Mouse (Mus musculus): ENCODE measurements around the gene Ugt1a6a. TPM values are rescaled to one million over a fixed set of nuclear protein-coding genes. Genes with fewer than 3 reads are reported as not detected.

Gene Ugt1a6a
- polyA plus RNA-seq, 1 experiment from 2014 or later = 2.1 TPM

DNA sequence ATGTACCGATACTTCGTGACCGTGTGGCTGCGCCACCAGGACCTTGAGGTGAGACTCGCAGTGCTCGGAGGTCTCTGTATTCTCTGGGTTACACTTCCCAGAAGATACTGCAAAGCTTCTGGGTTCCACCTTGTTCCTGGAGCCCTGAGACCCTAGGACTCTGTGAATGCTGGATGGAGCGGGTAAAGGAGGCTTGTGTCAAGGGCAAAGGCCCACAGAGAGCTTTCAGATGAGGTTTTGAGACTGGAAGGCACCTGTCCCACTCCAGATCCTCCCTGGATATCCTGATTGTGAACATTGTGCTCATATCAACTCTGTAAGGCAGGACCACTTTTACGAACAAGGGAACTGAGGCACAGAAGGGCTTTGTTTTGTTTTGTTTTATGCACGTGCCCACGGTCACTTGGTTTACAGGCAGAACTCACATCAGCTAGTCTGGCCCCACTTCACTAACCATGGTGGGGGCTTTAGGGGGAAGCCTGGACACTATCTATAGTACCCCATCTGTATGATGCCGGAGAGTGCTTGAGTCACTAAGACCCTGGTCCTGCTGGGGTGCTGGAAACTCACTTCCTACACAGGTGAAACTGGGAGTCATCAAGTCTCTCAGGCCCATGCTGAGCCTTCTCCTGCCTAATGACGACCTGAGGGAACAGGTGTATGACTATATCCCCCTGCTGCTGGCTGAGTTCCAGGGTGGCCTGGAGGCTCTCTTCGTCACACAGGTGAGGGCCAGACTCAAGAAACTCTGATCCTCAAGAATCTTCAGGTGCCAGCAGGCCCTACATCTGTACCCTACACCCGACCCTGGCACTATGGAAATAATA, 99.0 kb downstream of the Ugt1a6a start:
- Histone ChIP-seq H3K36me3 (no peaks in the 10 kb centered on the region), H3K4me1 (no peaks in the 10 kb centered on the region), H3K27me3 (replicated peaks) (no peaks in the 10 kb centered on the region), H3K4me2 (no peak overlapping the region), H3K9me3 (replicated peaks) (peaks cover 90% of the 10 kb centered on the region), H3K9ac (no peak overlapping the region), H3K27ac (no peak overlapping the region), H3K4me3 (no peak overlapping the region)
- no peak for ATAC-seq
- 52% methylated on average over 14 of the region's 14 CpGs for WGBS (ENCODE audit: insufficient replicate concordance)

DNA sequence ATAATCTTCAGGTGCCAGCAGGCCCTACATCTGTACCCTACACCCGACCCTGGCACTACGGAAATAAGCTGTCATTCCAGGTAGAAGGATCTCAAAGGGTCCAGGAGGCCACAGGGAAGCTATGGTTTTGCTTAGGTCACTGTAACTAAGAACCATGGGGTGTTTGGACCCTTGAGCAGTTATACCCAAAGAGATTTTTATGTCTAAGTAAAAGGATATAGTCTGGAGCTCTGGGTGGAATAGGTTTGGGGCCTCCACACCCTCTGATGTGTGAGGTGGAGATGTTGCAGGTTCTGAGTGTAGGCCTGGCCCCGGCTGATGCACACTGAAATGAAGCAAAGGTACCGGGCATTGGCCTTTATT, 99.6 kb downstream of the Ugt1a6a start:
- no peaks in the 10 kb centered on the region for H3K27me3 ChIP-seq (replicated peaks)
- no peaks in the 10 kb centered on the region for H3K36me3 ChIP-seq
- no peaks in the 10 kb centered on the region for H3K4me1 ChIP-seq
- no peak for ATAC-seq
- H3K9ac ChIP-seq = no peak overlapping the region
- 47% methylated on average over 4 of the region's 4 CpGs for WGBS (ENCODE audit: insufficient replicate concordance)
- H3K4me2 ChIP-seq = no peak overlapping the region
- H3K9me3 ChIP-seq (replicated peaks) = peaks cover 93% of the 10 kb centered on the region
- H3K27ac ChIP-seq = no peak overlapping the region
- H3K4me3 ChIP-seq = no peak overlapping the region

DNA sequence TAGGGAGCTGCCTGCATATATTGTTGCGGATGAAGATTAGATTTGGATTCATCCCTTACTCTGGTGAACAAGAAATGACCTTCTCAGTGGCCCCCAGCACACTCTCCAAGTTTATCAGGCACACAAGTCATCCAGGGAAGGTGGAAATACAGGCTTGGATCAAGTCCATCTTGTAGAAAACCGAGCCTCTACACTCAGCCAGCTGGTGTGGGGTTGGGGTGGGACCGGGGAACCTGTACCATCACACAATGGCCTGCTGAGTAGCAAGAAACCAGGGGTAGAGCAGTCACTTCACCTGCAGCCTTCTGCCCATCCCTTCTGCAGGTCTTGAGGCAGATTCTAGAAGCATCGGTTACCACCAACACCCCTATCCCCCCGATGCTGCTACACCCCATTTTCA, 100.0 kb downstream of the Ugt1a6a start:
- WGBS (ENCODE audit: insufficient replicate concordance) = 31% methylated on average over 5 of the region's 5 CpGs
- Histone ChIP-seq H3K27ac (no peak overlapping the region), H3K4me2 (no peak overlapping the region), H3K27me3 (replicated peaks) (no peaks in the 10 kb centered on the region), H3K36me3 (no peaks in the 10 kb centered on the region), H3K4me1 (no peaks in the 10 kb centered on the region), H3K4me3 (no peak overlapping the region), H3K9me3 (replicated peaks) (peaks cover 93% of the 10 kb centered on the region), H3K9ac (no peak overlapping the region)
- ATAC-seq = no peak

DNA sequence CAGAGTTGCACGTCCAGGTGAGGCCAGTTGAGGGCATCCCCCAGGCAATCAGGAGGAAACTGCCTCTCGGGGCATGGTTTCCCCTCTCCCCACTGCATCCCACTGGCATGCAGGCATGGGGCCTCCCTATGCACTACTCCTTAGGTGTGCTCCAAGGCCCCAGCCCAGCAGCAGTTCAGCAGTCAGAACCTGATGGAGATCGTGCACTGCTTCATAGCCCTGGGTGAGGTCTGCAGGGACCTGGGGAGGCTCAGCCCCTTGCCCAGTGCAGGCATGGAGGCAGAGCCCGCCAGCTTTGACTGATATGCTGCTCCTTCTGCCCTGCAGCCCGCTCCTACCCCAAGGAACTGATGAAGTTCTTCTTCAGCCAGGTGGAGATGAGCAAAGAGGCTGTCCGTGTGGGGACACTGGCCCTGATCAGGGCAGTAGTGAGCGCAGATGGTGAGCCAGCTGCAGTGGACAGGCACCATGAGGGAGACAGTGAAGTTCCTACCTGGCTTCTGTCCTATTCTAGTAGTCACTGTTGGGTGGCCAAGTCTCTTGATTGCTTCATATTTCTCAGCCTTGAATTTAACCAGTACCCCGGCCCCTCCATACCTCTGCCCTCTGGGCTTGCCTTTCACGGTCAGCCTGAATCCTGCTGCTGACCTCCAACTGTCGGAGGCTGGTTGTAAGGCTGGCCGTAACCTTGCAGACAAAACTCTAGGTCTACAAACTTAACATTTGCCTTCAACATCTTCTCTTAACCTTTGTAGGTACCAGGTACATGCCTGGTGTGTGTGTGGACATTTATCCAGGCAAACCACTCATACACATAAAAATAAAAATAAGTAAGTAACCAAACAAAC, 100.7 kb downstream of the Ugt1a6a start:
- ATAC-seq = peak; percentile 13; the same call in 1 of the 2 replicates
- 47% methylated on average over 11 of the region's 11 CpGs for WGBS (ENCODE audit: insufficient replicate concordance)
- H3K9me3 ChIP-seq (replicated peaks) = peaks cover 93% of the 10 kb centered on the region

DNA sequence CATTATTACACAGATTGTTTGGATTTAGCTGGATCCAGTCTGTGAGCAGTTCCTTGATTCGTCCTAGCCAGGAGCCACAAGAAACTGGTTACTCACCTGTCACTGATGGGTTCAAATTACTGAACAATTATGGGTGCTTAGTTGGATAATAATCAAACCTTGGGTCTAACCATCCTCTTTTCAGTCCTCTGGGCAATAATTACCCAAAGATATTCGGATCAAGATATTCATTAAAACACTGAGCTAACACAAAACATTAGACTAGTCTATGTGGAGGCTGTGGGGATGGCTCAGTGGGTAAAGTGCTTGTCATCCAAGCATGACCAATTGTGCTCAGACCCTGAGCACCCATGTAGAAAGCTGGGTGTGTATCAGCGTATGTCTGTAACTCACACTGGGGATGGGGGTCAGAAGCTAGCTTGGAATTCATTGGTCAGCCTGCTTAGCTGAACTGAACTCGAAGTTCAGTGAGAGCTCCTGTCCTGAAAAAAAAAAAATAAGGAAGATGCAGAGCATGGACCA, 101.3 kb downstream of the Ugt1a6a start:
- no peak overlapping the region for H3K4me2 ChIP-seq
- peaks cover 93% of the 10 kb centered on the region for H3K9me3 ChIP-seq (replicated peaks)
- H3K27me3 ChIP-seq (replicated peaks) = no peaks in the 10 kb centered on the region
- no peaks in the 10 kb centered on the region for H3K4me1 ChIP-seq
- H3K9ac ChIP-seq = no peak overlapping the region
- 42% methylated on average over 4 of the region's 4 CpGs for WGBS (ENCODE audit: insufficient replicate concordance)
- H3K4me3 ChIP-seq = no peak overlapping the region
- no peak for ATAC-seq
- no peak overlapping the region for H3K27ac ChIP-seq
- no peaks in the 10 kb centered on the region for H3K36me3 ChIP-seq

More for the DNA sequence above, 100.7 kb downstream of the Ugt1a6a start:
- Histone ChIP-seq H3K36me3 (no peaks in the 10 kb centered on the region), H3K9ac (no peak overlapping the region), H3K27me3 (replicated peaks) (no peaks in the 10 kb centered on the region), H3K4me1 (no peaks in the 10 kb centered on the region), H3K4me2 (no peak overlapping the region), H3K27ac (no peak overlapping the region), H3K4me3 (no peak overlapping the region)

DNA sequence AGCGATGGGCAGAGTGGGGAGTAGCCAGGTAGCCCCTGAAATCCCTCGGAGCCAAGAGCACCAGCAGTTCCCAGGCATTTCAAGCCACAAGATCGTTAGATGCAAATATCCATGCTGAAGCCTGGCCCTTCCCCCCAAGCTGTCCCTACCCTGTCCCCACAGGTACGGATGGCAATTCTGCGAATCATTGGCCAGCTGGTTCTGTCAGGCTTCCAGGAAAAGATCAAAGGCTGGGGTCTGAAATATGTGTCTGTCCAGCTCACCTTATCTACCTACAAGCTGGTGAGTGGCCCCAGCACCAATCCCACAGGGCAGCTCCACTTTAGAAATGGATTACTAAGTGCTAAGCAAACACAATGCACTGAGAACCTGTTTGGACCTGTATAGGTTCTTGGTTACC, 102.7 kb downstream of the Ugt1a6a start:
- Histone ChIP-seq H3K27ac (no peak overlapping the region), H3K4me1 (no peaks in the 10 kb centered on the region), H3K27me3 (replicated peaks) (no peaks in the 10 kb centered on the region), H3K9ac (no peak overlapping the region), H3K4me3 (no peak overlapping the region), H3K36me3 (no peaks in the 10 kb centered on the region), H3K9me3 (replicated peaks) (peaks cover 88% of the 10 kb centered on the region), H3K4me2 (no peak overlapping the region)
- 63% methylated on average over 5 of the region's 5 CpGs for WGBS (ENCODE audit: insufficient replicate concordance)
- ATAC-seq = no peak

DNA sequence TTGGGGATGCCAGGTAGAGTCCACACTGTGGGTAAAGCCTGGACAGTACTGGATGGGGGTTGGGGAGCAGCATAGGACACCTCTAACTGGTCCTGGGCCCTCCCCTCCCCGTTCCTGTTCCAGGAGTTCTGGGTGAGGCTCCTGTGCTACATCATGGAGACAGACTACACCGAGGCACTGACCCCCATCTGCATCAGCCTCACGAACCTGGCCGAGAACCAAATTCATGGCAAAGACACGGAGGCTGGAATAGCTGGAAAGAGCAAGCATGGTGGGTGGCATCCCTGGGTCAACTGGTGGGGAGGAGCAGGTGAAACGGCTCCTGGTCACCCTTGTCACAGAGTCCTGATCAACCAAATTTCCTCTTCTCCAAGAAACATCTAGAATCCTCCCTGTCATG, 104.2 kb downstream of the Ugt1a6a start:
- no peaks in the 10 kb centered on the region for H3K4me1 ChIP-seq
- WGBS (ENCODE audit: insufficient replicate concordance) = 61% methylated on average over 6 of the region's 6 CpGs
- H3K9me3 ChIP-seq (replicated peaks) = peaks cover 88% of the 10 kb centered on the region
- H3K4me2 ChIP-seq = no peak overlapping the region
- H3K27me3 ChIP-seq (replicated peaks) = no peaks in the 10 kb centered on the region
- H3K27ac ChIP-seq = no peak overlapping the region
- no peak overlapping the region for H3K4me3 ChIP-seq
- no peaks in the 10 kb centered on the region for H3K36me3 ChIP-seq
- H3K9ac ChIP-seq = no peak overlapping the region
- no peak for ATAC-seq

DNA sequence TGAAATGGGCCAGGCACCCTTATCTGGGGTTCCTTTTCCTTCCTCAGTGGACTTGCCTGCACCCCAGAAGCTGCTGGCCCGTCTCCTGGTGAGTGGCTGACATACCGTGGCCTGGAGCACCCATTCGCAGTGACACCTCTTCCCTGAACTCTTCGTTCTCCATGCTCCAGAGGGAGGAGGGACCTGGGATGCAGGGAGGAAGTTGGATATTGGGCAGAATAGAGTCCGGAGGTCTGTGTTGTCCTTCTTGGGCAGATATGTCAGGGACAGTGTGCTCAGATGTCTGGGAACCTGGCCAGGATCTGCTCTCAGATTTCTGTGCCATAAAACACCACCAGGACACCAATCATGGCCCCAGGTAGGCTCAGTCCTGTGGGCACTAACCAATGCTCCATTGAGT, 105.5 kb downstream of the Ugt1a6a start:
- Histone ChIP-seq H3K9ac (no peak overlapping the region), H3K27ac (no peak overlapping the region), H3K36me3 (no peaks in the 10 kb centered on the region), H3K9me3 (replicated peaks) (peaks cover 86% of the 10 kb centered on the region), H3K4me2 (no peak overlapping the region), H3K4me3 (no peak overlapping the region), H3K4me1 (no peaks in the 10 kb centered on the region), H3K27me3 (replicated peaks) (no peaks in the 10 kb centered on the region)
- ATAC-seq = no peak
- WGBS (ENCODE audit: insufficient replicate concordance) = 60% methylated on average over 5 of the region's 5 CpGs

DNA sequence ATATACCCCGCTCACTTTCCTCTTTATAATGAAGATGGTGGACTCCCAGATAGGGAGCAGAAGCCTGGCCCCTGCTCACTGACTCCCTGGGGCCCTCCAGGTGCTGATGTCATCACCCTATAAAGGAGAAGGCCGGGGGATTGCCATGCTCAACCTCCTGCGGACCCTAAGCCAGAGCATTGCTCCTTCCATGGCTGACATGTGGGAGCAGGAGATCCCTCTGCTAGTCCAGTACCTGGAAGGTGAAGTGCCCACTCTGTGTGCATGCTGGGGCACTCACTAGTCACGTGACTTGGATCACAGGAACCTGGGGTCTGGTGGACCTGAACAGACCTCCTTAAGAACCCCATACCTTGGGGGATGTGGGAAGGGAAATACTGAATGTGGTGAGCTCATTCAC, 106.0 kb downstream of the Ugt1a6a start:
- H3K9me3 ChIP-seq (replicated peaks) = peaks cover 86% of the 10 kb centered on the region
- 0 out of 2 replicates have a peak, but pooled peaks have one; percentile 1 for ATAC-seq

DNA sequence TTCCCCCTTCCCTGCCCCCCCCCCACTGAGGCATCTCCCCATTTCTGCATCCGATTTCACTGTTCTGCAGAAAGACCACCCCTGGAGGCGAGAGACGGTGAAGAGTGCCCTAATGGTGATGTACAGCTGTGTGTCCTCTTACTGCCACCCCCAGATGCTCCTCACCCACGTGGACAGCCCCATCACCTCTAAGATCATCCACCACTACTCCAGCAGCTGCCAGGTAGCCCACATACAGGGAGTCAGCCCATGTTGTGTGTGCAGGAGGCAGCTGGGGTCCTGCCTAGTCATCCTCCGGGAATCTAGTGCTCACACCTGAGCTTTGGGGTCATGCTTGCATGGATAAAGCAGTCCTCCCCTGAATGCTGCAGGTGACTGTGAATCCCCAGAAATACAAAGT, 109.3 kb downstream of the Ugt1a6a start:
- H3K27me3 ChIP-seq (replicated peaks) = no peaks in the 10 kb centered on the region
- H3K9ac ChIP-seq = no peak overlapping the region
- no peaks in the 10 kb centered on the region for H3K4me1 ChIP-seq
- H3K27ac ChIP-seq = no peak overlapping the region
- H3K4me2 ChIP-seq = no peak overlapping the region
- ATAC-seq = no peak
- no peak overlapping the region for H3K4me3 ChIP-seq
- no peaks in the 10 kb centered on the region for H3K36me3 ChIP-seq
- peaks cover 88% of the 10 kb centered on the region for H3K9me3 ChIP-seq (replicated peaks)
- WGBS (ENCODE audit: insufficient replicate concordance) = 47% methylated on average over 5 of the region's 5 CpGs

More for the DNA sequence above, 106.0 kb downstream of the Ugt1a6a start:
- Histone ChIP-seq H3K4me2 (no peak overlapping the region), H3K27me3 (replicated peaks) (no peaks in the 10 kb centered on the region), H3K4me3 (no peak overlapping the region), H3K36me3 (no peaks in the 10 kb centered on the region), H3K4me1 (no peaks in the 10 kb centered on the region), H3K27ac (no peak overlapping the region), H3K9ac (no peak overlapping the region)
- 50% methylated on average over 4 of the region's 4 CpGs for WGBS (ENCODE audit: insufficient replicate concordance)

DNA sequence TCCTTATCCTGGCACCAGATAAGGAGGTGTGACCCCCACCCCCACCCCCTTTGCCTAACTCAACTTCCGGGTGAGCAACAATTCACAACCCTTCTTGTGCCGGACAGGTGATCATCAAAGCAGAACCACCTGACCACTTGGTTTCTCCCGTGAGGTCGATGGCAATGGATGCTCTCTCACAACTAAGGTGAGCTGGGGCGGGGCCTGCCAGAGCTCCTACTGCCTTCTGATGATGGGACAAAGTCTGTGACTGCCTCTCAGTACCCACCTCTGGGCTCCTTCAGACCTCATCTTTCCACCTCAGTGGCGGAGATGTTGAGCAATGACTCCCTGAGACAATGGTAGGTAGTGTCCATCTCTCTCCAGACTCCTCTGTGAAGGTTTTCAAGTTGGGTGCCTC, 111.3 kb downstream of the Ugt1a6a start:
- peaks cover 88% of the 10 kb centered on the region for H3K9me3 ChIP-seq (replicated peaks)
- no peaks in the 10 kb centered on the region for H3K27me3 ChIP-seq (replicated peaks)
- H3K4me2 ChIP-seq = no peak overlapping the region
- ATAC-seq = no peak
- no peaks in the 10 kb centered on the region for H3K36me3 ChIP-seq
- H3K9ac ChIP-seq = no peak overlapping the region
- no peak overlapping the region for H3K27ac ChIP-seq
- whole genome bisulfite sequencing (ENCODE audit: insufficient replicate concordance) = 61% methylated on average over 6 of the region's 6 CpGs
- no peaks in the 10 kb centered on the region for H3K4me1 ChIP-seq
- no peak overlapping the region for H3K4me3 ChIP-seq

DNA sequence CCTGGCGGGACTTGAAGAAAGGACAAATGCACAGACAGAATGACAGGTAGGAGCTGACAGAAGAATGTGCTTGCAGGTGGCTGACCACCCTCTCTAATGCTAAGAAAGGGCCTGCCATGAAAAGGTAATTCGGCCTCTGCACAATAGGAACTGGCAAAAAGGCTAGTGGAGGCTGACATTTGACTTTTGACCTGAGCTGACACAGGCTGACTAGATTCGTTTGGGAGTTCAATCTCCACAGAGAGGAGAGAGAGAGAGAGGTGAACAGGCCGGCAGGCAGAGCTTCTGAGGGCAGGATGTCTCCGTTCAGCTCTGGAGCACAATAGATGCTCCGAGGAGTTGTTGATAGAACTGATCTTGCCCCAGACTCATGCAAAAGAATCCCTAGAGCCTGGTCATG, 111.8 kb downstream of the Ugt1a6a start:
- WGBS (ENCODE audit: insufficient replicate concordance) = 37% methylated on average over 6 of the region's 6 CpGs

More for the DNA sequence above, 111.8 kb downstream of the Ugt1a6a start:
- ATAC-seq = no peak
- Histone ChIP-seq H3K27me3 (replicated peaks) (no peaks in the 10 kb centered on the region), H3K9me3 (replicated peaks) (peaks cover 87% of the 10 kb centered on the region), H3K4me1 (no peaks in the 10 kb centered on the region), H3K27ac (no peak overlapping the region), H3K9ac (no peak overlapping the region), H3K4me3 (no peak overlapping the region), H3K4me2 (no peak overlapping the region), H3K36me3 (no peaks in the 10 kb centered on the region)
